Mouse (Mus musculus): ENCODE measurements around the gene Smim13.
"Not testable (repeated sequence)": the region's sequence is repeated elsewhere in the genome, so short reads cannot be mapped to it uniquely, and the experiment has no call there.

The Smim13 gene

GRCm38 (mm10) chr13:41238035-41238804, 11.4 kb upstream of the Smim13 start:
- DNase-seq = no peak

- peak; percentile 26 to 30 for DNase-seq
These were observed 10.9 kb upstream of the Smim13 start for GRCm38 (mm10) chr13:41238805-41239130.

GRCm38 (mm10) chr13:41241557-41241956, 8.1 kb upstream of the Smim13 start:
- DNase-seq = peak in 1 of 2 experiments; percentile 18

GRCm38 (mm10) chr13:41244306-41244830, 5.3 kb upstream of the Smim13 start:
- no peak for DNase-seq

- DNase-seq = peak in 1 of 2 experiments; percentile 52
These were observed 708 bp upstream of the Smim13 start for GRCm38 (mm10) chr13:41248751-41249520.

GRCm38 (mm10) chr13:41250318-41250981, 806 bp downstream of the Smim13 start:
- DNase-seq = peak in 1 of 2 experiments; percentile 49

GRCm38 (mm10) chr13:41251232-41251631, 1.6 kb downstream of the Smim13 start:
- not testable (repeated sequence) for DNase-seq

GRCm38 (mm10) chr13:41251667-41252066, 2.0 kb downstream of the Smim13 start:
- DNase-seq = no peak

GRCm38 (mm10) chr13:41252141-41252540, 2.5 kb downstream of the Smim13 start:
- no peak for DNase-seq

GRCm38 (mm10) chr13:41252736-41253135, 3.1 kb downstream of the Smim13 start:
- DNase-seq = no peak

GRCm38 (mm10) chr13:41256126-41256525, 6.5 kb downstream of the Smim13 start:
- DNase-seq = no peak

GRCm38 (mm10) chr13:41256962-41257361, 7.3 kb downstream of the Smim13 start:
- no peak for DNase-seq

GRCm38 (mm10) chr13:41257851-41258250, 8.2 kb downstream of the Smim13 start:
- DNase-seq = no peak

GRCm38 (mm10) chr13:41261617-41262016, 12.0 kb downstream of the Smim13 start:
- DNase-seq = not testable (repeated sequence)

- DNase-seq = no peak
These were observed 13.8 kb downstream of the Smim13 start for GRCm38 (mm10) chr13:41263304-41264006.

- no peak for DNase-seq
These were observed 18.3 kb downstream of the Smim13 start for GRCm38 (mm10) chr13:41267827-41268408.

GRCm38 (mm10) chr13:41273927-41274650, 24.4 kb downstream of the Smim13 start, which contains the start of gene Gm17364:
Gm17364 (minus strand) TSS chr13:41273977.
- no peak for DNase-seq

- no peak for DNase-seq
These were observed 31.1 kb downstream of the Smim13 start for GRCm38 (mm10) chr13:41280696-41281095.

GRCm38 (mm10) chr13:41283256-41283655, 33.6 kb downstream of the Smim13 start:
- DNase-seq = peak; percentile 77 to 81

GRCm38 (mm10) chr13:41285448-41285847, 35.8 kb downstream of the Smim13 start:
- no peak for DNase-seq

GRCm38 (mm10) chr13:41286285-41286684, 36.6 kb downstream of the Smim13 start:
- DNase-seq = no peak
